Mouse (Mus musculus) ES-E14 (cell line): ENCODE results near the gene Cfap74. TPM values are rescaled to one million over a fixed set of nuclear protein-coding genes. Genes with fewer than 3 reads are reported as not detected.
"Not testable (repeated sequence)": the region's sequence is repeated elsewhere in the genome, so short reads cannot be mapped to it uniquely, and the experiment has no call there.

ENCODE experiments used
- DNase-seq: peaks from one replicate; pipeline ENCODE4 v3.0.0-alpha.2; 2013; ENCODE audit warnings: low read depth, low spot score
- H3K27ac ChIP-seq: 2 replicates; pipeline ENCODE4 v1.5.1; 2012; ENCODE audit warnings: low read depth, mild to moderate bottlenecking, low read length, moderate library complexity, mixed read lengths; ENCODE audit not compliant: poor library complexity, insufficient read depth, severe bottlenecking
- H3K36me3 ChIP-seq: 2 replicates; pipeline ENCODE4 v1.6.1; 2012; ENCODE audit warnings: mild to moderate bottlenecking, low read length, moderate library complexity, mixed read lengths; ENCODE audit not compliant: control insufficient read depth, poor library complexity, insufficient read depth, severe bottlenecking
- H3K4me1 ChIP-seq, 2 experiments: fragments of 150-350 bp in 1 of 2; sonication (generic) in 1 of 2; 2 replicates each; pipeline ENCODE4 v1.6.1; 2012; ENCODE audit warnings: low read length in 2 of 2, mild to moderate bottlenecking in 1 of 2, mixed read lengths in 1 of 2; ENCODE audit not compliant: control insufficient read depth in 2 of 2, insufficient read depth in 2 of 2, poor library complexity in 1 of 2
- H3K4me3 ChIP-seq, 2 experiments: fragments of 150-350 bp in 1 of 2; sonication (generic) in 1 of 2; 2 replicates each; pipeline ENCODE4 v1.5.1; 2012; ENCODE audit warnings: low read length in 2 of 2, low read depth in 1 of 2, mild to moderate bottlenecking in 1 of 2, mixed read lengths in 1 of 2; ENCODE audit not compliant: insufficient read depth in 1 of 2, poor library complexity in 1 of 2, severe bottlenecking in 1 of 2
- H3K9ac ChIP-seq: 2 replicates; pipeline ENCODE4 v1.6.1; 2012; ENCODE audit warnings: low read depth, mild to moderate bottlenecking, low read length, mixed read lengths; ENCODE audit not compliant: poor library complexity, insufficient read depth, severe bottlenecking
- H3K9me3 ChIP-seq: fragments of 150-350 bp; sonication (generic); 2 replicates; pipeline ENCODE4 v1.6.1; 2012; ENCODE audit warnings: low read depth, mild to moderate bottlenecking, low read length; ENCODE audit not compliant: control insufficient read depth, insufficient read depth
- CHD2 ChIP-seq: IDR thresholded peaks from 2 replicates; pipeline ENCODE4 v1.6.1; 2014; ENCODE audit warnings: mild to moderate bottlenecking, low read depth, low read length, inconsistent platforms
- HCFC1 ChIP-seq: IDR thresholded peaks from 2 replicates; pipeline ENCODE4 v1.6.1; 2012; ENCODE audit warnings: low read length, inconsistent platforms, borderline replicate concordance; ENCODE audit not compliant: insufficient read depth
- MAFK ChIP-seq: IDR thresholded peaks from 2 replicates; pipeline ENCODE4 v1.6.1; 2014; ENCODE audit warnings: mild to moderate bottlenecking, low read depth, low read length, inconsistent platforms; ENCODE audit not compliant: insufficient read depth
- ZC3H11A ChIP-seq: IDR thresholded peaks from 2 replicates; pipeline ENCODE4 v1.6.1; 2012; ENCODE audit warnings: low read depth, mild to moderate bottlenecking, inconsistent platforms, low read length, borderline replicate concordance
- ZNF384 ChIP-seq: IDR thresholded peaks from 2 replicates; pipeline ENCODE4 v1.6.1; 2012; ENCODE audit warnings: low read depth, low read length, inconsistent platforms
- in situ Hi-C, 2 experiments: fragments of 600-800 bp; cut with MboI; formaldehyde crosslinking; loops; one replicate each; pipeline ENCODE4 v1.15.1; 2025; ENCODE audit warnings: low sequenced_read_pairs in 2 of 2, inconsistent platforms in 1 of 2; ENCODE audit not compliant: unreplicated experiment in 2 of 2
- total RNA-seq: library from RNA; depleted of rRNA; stranded (reverse); fragments of 300-350 nt; gene quantifications from 2 replicates; pipeline ENCODE4 v1.2.3, GENCODE M21; 2012

Cfap74 gene
- total RNA-seq, 1 experiment = 4.8 TPM

- no peaks in the 10 kb centered on the region for H3K36me3 ChIP-seq
- H3K4me3 ChIP-seq = no peak overlapping the region
- DNase-seq = no peak
- no peaks in the 10 kb centered on the region for H3K9me3 ChIP-seq
- no peaks in the 10 kb centered on the region for H3K4me1 ChIP-seq
- in situ Hi-C loops = no loop called here
- H3K9ac ChIP-seq = no peak overlapping the region
- H3K27ac ChIP-seq = no peak overlapping the region
- TF ChIP-seq MAFK = no peak
- no peak for TF ChIP-seq ZNF384
- no peak for TF ChIP-seq CHD2
- no peak for TF ChIP-seq HCFC1
- TF ChIP-seq ZC3H11A = no peak
These were observed 4.8 kb downstream of the Cfap74 start for GRCm38 (mm10) chr4:155413641-155414335.

DNA sequence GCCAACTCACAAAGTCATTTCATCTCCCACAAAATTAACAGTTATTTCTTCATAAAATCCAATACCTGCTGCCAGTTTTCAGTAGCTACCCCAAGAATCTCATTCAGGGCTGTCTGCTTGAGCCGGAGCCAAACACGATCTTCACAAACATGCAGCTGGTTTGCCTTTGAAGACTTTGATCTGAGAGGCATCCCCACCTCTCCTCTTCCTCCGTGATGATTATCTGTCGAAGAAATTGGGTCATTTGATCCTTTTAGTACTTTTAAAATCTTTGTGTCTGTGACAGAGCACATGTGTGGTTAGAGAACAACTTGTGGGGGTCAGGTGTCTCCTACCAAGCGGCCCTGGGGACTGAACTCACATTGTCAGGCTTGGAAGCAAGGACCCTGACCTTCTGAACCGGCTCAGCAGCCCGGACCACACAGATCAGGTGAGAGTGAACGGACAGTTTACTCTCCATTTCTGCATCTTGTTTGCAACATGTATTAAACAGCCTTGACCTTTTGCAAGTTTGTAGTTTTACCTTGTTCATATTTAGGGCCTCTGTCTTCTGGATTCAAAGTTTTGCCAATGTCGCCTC is 5.8 kb downstream of the Cfap74 start:
- Histone ChIP-seq H3K36me3 (no peaks in the 10 kb centered on the region), H3K27ac (no peak overlapping the region), H3K4me1 (no peaks in the 10 kb centered on the region), H3K9ac (no peak overlapping the region), H3K9me3 (no peaks in the 10 kb centered on the region), H3K4me3 (no peak overlapping the region)
- no peak for TF ChIP-seq CHD2
- no peak for TF ChIP-seq ZC3H11A
- TF ChIP-seq ZNF384 = no peak
- no peak for TF ChIP-seq MAFK
- no peak for TF ChIP-seq HCFC1
- in situ Hi-C loops = no loop called here
- DNase-seq = no peak

GRCm38 (mm10) chr4:155420137-155420536 is 11.1 kb downstream of the Cfap74 start:
- Histone ChIP-seq H3K9me3 (no peaks in the 10 kb centered on the region), H3K27ac (no peak overlapping the region), H3K4me1 (no peaks in the 10 kb centered on the region), H3K9ac (no peak overlapping the region), H3K36me3 (no peaks in the 10 kb centered on the region), H3K4me3 (no peak overlapping the region)
- in situ Hi-C loops = no loop called here
- TF ChIP-seq CHD2 (no peak), ZNF384 (no peak), HCFC1 (no peak), MAFK (no peak), ZC3H11A (no peak)
- DNase-seq = no peak

GRCm38 (mm10) chr4:155421412-155422370 is 12.7 kb downstream of the Cfap74 start:
- H3K9me3 ChIP-seq, in situ Hi-C loops, DNase-seq, H3K4me1 ChIP-seq, H3K27ac ChIP-seq, H3K36me3 ChIP-seq, H3K9ac ChIP-seq, H3K4me3 ChIP-seq: not testable (repeated sequence)
